Mouse (Mus musculus): ENCODE data around the gene Sacs.

Sacs gene

GRCm38 (mm10) chr14:61242611-61243010 is 104.4 kb downstream of the Sacs start:
- no peak for DNase-seq

- no peak for DNase-seq
Observed at GRCm38 (mm10) chr14:61246444-61246843, 108.2 kb downstream of the Sacs start.

- no peak for DNase-seq
Observed at GRCm38 (mm10) chr14:61252596-61253388, 114.5 kb downstream of the Sacs start.

GRCm38 (mm10) chr14:61258352-61258751 is 120.1 kb downstream of the Sacs start, which contains the start of gene Sgcg:
Sgcg (minus strand) TSS chr14:61258490.
- no peak for DNase-seq

- DNase-seq, result no peak
Observed at GRCm38 (mm10) chr14:61259084-61259483, 120.8 kb downstream of the Sacs start.

- DNase-seq, result no peak
Observed at GRCm38 (mm10) chr14:61267908-61268475, 129.7 kb downstream of the Sacs start.

GRCm38 (mm10) chr14:61274414-61275198 is 136.3 kb downstream of the Sacs start:
- no peak for DNase-seq

- DNase-seq, result no peak
Observed at GRCm38 (mm10) chr14:61277285-61277684, 139.0 kb downstream of the Sacs start.

GRCm38 (mm10) chr14:61278676-61279300 is 140.5 kb downstream of the Sacs start:
- no peak for DNase-seq

GRCm38 (mm10) chr14:61288606-61289286 is 150.5 kb downstream of the Sacs start:
- no peak for DNase-seq
